Mouse (Mus musculus): Measurements from ENCODE around the gene Med18.

GRCm38 (mm10) chr4:132444516-132444915 lies 19.2 kb downstream of the Med18 start:
- TF ChIP-seq CTCF (IDR thresholded peaks at IDR 0.05; ENCODE audit: low read depth, low read length) (no peak), TAL1 (conservative IDR thresholded peaks at IDR 0.05; ENCODE audit: low read depth, low read length) (no peak)
